Mouse (Mus musculus) lung, embryonic 16.5 days (tissue): Measurements from ENCODE around the gene Ddost. TPM values are rescaled to one million over a fixed set of nuclear protein-coding genes. Genes with fewer than 3 reads are reported as not detected.

Experiments
- ATAC-seq: fragments of 200-750 bp; cut with Nextera tagmentation; 2 replicates; pipeline ENCODE4 v1.8.0; 2017; ENCODE audit warnings: low read depth, mild to moderate bottlenecking, moderate library complexity
- H3K27ac ChIP-seq: fragments of 300-500 bp; sonication (generic); 2 replicates; pipeline ENCODE4 v1.5.1; 2014; ENCODE audit warnings: mild to moderate bottlenecking, control low read depth, low read length
- H3K27me3 ChIP-seq: fragments of 300-500 bp; sonication (generic); 2 replicates; pipeline ENCODE4 v1.6.1; 2014; ENCODE audit warnings: low read depth, low read length, mixed read lengths; ENCODE audit not compliant: control insufficient read depth, insufficient read depth
- H3K36me3 ChIP-seq: fragments of 300-500 bp; sonication (generic); 2 replicates; pipeline ENCODE4 v1.6.1; 2014; ENCODE audit warnings: low read length; ENCODE audit not compliant: control insufficient read depth, insufficient read depth
- H3K4me1 ChIP-seq: fragments of 300-500 bp; sonication (generic); replicated peaks from 2 replicates; pipeline ENCODE4 v1.6.1; 2014; ENCODE audit warnings: low read length, mixed read lengths; ENCODE audit not compliant: control insufficient read depth, insufficient read depth
- H3K4me2 ChIP-seq: fragments of 300-500 bp; sonication (generic); 2 replicates; pipeline ENCODE4 v1.6.1; 2014; ENCODE audit warnings: low read depth, low read length, control low read depth
- H3K4me3 ChIP-seq: fragments of 300-500 bp; sonication (generic); 2 replicates; pipeline ENCODE4 v1.5.1; 2014; ENCODE audit warnings: mild to moderate bottlenecking, low read length, control low read depth
- H3K9ac ChIP-seq: fragments of 300-500 bp; sonication (generic); 2 replicates; pipeline ENCODE4 v1.6.1; 2014; ENCODE audit warnings: low read length, control low read depth
- H3K9me3 ChIP-seq: fragments of 300-500 bp; sonication (generic); 2 replicates; pipeline ENCODE4 v1.6.1; 2016; ENCODE audit warnings: low read length; ENCODE audit not compliant: control insufficient read depth
- WGBS: fragments of 180-500 bp; shearing (Covaris S2); extraction: QIAGEN DNeasy Blood & Tissue Kit; methylation state at CpG from one replicate; pipeline ENCODE4 v1.1.7; 2014; 5-methylcytosine and 5-hydroxymethylcytosine counted together
- polyA plus RNA-seq: library from polyadenylated mRNA; unstranded; fragments of >200 nt; fragmentation: Nextera tagmentation; extraction: Ambion mirVana; gene quantifications from 2 replicates; pipeline ENCODE4 v1.2.1, GENCODE M21; 2015

Gene Ddost
- polyA plus RNA-seq, 1 experiment from 2014 or later = 402 TPM

DNA sequence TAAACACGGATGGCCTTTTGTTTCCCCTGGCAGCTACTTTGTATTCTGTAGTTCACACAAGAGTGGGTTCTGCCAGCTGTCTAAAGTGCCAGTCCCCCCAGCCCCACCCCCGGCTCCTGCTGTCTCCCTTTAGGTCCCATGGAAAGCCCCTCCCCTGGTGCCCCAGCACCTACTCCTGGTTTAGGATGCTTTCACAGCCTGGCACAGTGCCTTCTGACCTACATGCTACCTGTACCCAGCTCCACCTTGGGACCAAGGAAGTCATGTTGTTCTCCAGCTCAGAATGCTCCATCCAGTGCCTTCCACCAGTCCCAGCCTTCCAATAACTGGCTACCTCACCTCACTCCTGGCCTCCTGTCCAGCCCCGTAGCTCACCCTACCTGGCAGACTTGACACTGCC lies 2.5 kb downstream of the Ddost start:
- no peak for ATAC-seq
- WGBS = 79% methylated on average over 3 of the region's 3 CpGs

DNA sequence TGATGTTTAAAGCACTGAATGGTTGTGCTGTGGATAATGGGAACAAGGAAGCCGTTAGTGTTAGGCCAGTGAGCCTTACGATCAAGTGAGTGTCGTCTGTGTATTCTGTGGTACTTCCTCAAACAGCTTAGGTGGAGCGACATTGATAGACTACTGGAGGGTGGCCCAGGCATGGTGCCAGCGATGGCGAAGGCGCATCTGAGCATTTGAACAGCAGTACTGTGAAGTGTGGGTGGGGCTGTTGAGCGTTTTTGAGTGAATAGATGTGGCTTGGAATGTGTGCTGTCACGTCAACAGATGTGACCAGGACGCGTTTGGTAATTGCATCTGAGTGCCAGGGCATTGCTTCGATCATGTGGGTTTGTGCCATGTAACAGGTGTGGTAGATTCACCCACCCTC lies 3.2 kb downstream of the Ddost start:
- H3K9ac ChIP-seq = no peak overlapping the region
- no peak overlapping the region for H3K4me2 ChIP-seq
- 80% methylated on average over 12 of the region's 12 CpGs for WGBS
- H3K4me3 ChIP-seq = no peak overlapping the region
- H3K4me1 ChIP-seq = peaks cover 16% of the 10 kb centered on the region
- peaks cover 25% of the 10 kb centered on the region for H3K36me3 ChIP-seq
- no peaks in the 10 kb centered on the region for H3K27me3 ChIP-seq
- no peaks in the 10 kb centered on the region for H3K9me3 ChIP-seq
- no peak for ATAC-seq
- no peak overlapping the region for H3K27ac ChIP-seq

More for the DNA sequence above, 2.5 kb downstream of the Ddost start:
- Histone ChIP-seq H3K4me3 (no peak overlapping the region), H3K9me3 (no peaks in the 10 kb centered on the region), H3K36me3 (peaks cover 22% of the 10 kb centered on the region), H3K9ac (no peak overlapping the region), H3K4me1 (peaks cover 16% of the 10 kb centered on the region), H3K27ac (no peak overlapping the region), H3K4me2 (no peak overlapping the region), H3K27me3 (no peaks in the 10 kb centered on the region)

GRCm38 (mm10) chr4:138310311-138310910 lies 5.9 kb downstream of the Ddost start:
- Histone ChIP-seq H3K4me3 (no peak overlapping the region), H3K9me3 (no peaks in the 10 kb centered on the region), H3K27ac (no peak overlapping the region), H3K27me3 (no peaks in the 10 kb centered on the region), H3K9ac (no peak overlapping the region), H3K4me1 (peaks cover 7% of the 10 kb centered on the region), H3K4me2 (no peak overlapping the region), H3K36me3 (peaks cover 38% of the 10 kb centered on the region)
- no peak for ATAC-seq
- WGBS = 91% methylated on average over 19 of the region's 19 CpGs

DNA sequence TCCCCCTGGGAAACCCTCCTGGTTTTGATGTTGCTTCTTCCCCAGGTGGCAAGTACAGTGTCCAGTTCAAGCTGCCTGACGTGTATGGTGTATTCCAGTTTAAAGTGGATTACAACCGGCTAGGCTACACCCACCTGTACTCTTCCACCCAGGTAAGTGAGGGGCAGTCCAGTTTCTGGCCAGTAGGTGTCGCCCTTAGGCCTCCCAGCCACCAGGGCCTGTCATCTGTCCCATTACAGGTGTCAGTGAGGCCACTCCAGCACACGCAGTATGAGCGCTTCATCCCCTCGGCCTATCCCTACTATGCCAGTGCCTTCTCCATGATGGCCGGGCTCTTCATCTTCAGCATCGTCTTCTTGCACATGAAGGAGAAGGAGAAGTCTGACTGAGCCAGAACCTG lies 7.1 kb downstream of the Ddost start:
- Histone ChIP-seq H3K9me3 (no peaks in the 10 kb centered on the region), H3K27ac (no peak overlapping the region), H3K4me1 (no peaks in the 10 kb centered on the region), H3K9ac (no peak overlapping the region), H3K4me2 (no peak overlapping the region), H3K36me3 (peaks cover 41% of the 10 kb centered on the region), H3K27me3 (no peaks in the 10 kb centered on the region), H3K4me3 (no peak overlapping the region)
- ATAC-seq = peak; percentile 56; the same call in 1 of the 2 replicates
- WGBS = 58% methylated on average over 8 of the region's 8 CpGs

DNA sequence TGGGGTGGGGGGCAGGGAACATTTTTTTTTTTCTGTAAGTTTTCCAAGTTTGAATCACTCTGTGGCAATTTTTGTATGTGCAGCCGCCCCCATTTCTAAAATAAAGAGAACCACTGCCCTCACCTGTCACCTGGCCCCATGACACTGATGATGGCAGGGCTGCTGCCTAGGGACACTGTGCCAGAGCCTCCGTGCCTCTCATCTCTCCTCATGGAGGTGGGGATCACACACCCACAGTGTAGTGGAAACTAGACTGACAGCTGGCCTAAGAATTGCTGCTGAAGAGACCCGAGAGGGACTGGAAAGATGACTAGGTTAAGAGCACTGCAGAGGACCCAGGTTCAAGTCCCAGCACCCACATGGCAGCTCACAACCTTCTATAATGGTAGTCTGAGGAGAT lies 7.6 kb downstream of the Ddost start:
- H3K36me3 ChIP-seq = peaks cover 45% of the 10 kb centered on the region
- ATAC-seq = no peak
- H3K9me3 ChIP-seq = no peaks in the 10 kb centered on the region

GRCm38 (mm10) chr4:138313021-138313420 lies 8.5 kb downstream of the Ddost start:
- H3K9me3 ChIP-seq = no peaks in the 10 kb centered on the region

More for the DNA sequence above, 7.6 kb downstream of the Ddost start:
- Histone ChIP-seq H3K27me3 (no peaks in the 10 kb centered on the region), H3K9ac (no peak overlapping the region), H3K27ac (no peak overlapping the region), H3K4me1 (no peaks in the 10 kb centered on the region), H3K4me3 (no peak overlapping the region), H3K4me2 (no peak overlapping the region)
- 92% methylated on average over 3 of the region's 3 CpGs for WGBS

GRCm38 (mm10) chr4:138313795-138314194 lies 9.3 kb downstream of the Ddost start:
- no peak overlapping the region for H3K4me2 ChIP-seq
- peaks cover 40% of the 10 kb centered on the region for H3K36me3 ChIP-seq
- H3K27me3 ChIP-seq = no peaks in the 10 kb centered on the region
- H3K4me1 ChIP-seq = no peaks in the 10 kb centered on the region
- no peak for ATAC-seq
- H3K9me3 ChIP-seq = no peaks in the 10 kb centered on the region
- H3K27ac ChIP-seq = no peak overlapping the region
- no peak overlapping the region for H3K9ac ChIP-seq
- no peak overlapping the region for H3K4me3 ChIP-seq
- 91% methylated on average over 4 of the region's 4 CpGs for WGBS

More at GRCm38 (mm10) chr4:138313021-138313420, 8.5 kb downstream of the Ddost start:
- Histone ChIP-seq H3K27me3 (no peaks in the 10 kb centered on the region), H3K4me1 (no peaks in the 10 kb centered on the region), H3K4me3 (no peak overlapping the region), H3K27ac (no peak overlapping the region), H3K36me3 (peaks cover 43% of the 10 kb centered on the region), H3K4me2 (no peak overlapping the region), H3K9ac (no peak overlapping the region)
- no peak for ATAC-seq
- 85% methylated on average over 11 of the region's 11 CpGs for WGBS

GRCm38 (mm10) chr4:138315781-138316180 lies 11.3 kb downstream of the Ddost start:
- H3K27ac ChIP-seq = no peak overlapping the region
- no peak for ATAC-seq
- 0 out of 2 replicates have a peak, but pooled peaks cover 3% of the 10 kb centered on the region for H3K4me1 ChIP-seq
- H3K27me3 ChIP-seq = no peaks in the 10 kb centered on the region
- H3K9ac ChIP-seq = no peak overlapping the region
- H3K4me2 ChIP-seq = no peak overlapping the region
- H3K36me3 ChIP-seq = peaks cover 28% of the 10 kb centered on the region
- no peaks in the 10 kb centered on the region for H3K9me3 ChIP-seq
- 74% methylated on average over 9 of the region's 9 CpGs for WGBS
- H3K4me3 ChIP-seq = no peak overlapping the region

GRCm38 (mm10) chr4:138316369-138316768 lies 11.8 kb downstream of the Ddost start:
- no peak overlapping the region for H3K27ac ChIP-seq
- no peaks in the 10 kb centered on the region for H3K27me3 ChIP-seq
- no peaks in the 10 kb centered on the region for H3K9me3 ChIP-seq
- H3K4me2 ChIP-seq = no peak overlapping the region
- 0 out of 2 replicates have a peak, but pooled peaks cover 3% of the 10 kb centered on the region for H3K4me1 ChIP-seq
- H3K9ac ChIP-seq = no peak overlapping the region
- no peak overlapping the region for H3K4me3 ChIP-seq
- WGBS = 87% methylated on average over 6 of the region's 6 CpGs
- peaks cover 27% of the 10 kb centered on the region for H3K36me3 ChIP-seq
- ATAC-seq = no peak
